Mouse (Mus musculus) heart, postnatal 0 days (tissue): Measurements from ENCODE around the gene B3galt6.

Source experiments
- CTCF ChIP-seq: IDR thresholded peaks from 2 replicates; pipeline ENCODE4 v1.5.1; 2016; ENCODE audit warnings: antibody characterized with exemption, control low read depth, low read depth
- EP300 ChIP-seq: IDR thresholded peaks from 2 replicates; pipeline ENCODE4 v1.6.1; 2016; ENCODE audit warnings: antibody characterized with exemption, low read depth

GRCm38 (mm10) chr4:156024184-156024583 is 31.7 kb upstream of the B3galt6 start:
- no peak for TF ChIP-seq CTCF
- TF ChIP-seq EP300, result no peak
